8 mouse cellular contexts compared by ENCODE assay signal in genomic region chr10:75277501-75277900, GRCm38 (mm10). TPM values are rescaled to one million over a fixed set of nuclear protein-coding genes. Genes with fewer than 3 reads are reported as not detected.
DNase-seq lines count a peak whose midpoint lies in the region; ATAC-seq lines count a peak whose summit lies in the region.

No protein-coding gene starts in this region.

- H3K9ac ChIP-seq in hindbrain, embryonic 13.5 days, result no peak overlapping the region

- H3K4me3 ChIP-seq in hindbrain, embryonic 13.5 days, result no peak overlapping the region
- no peak overlapping the region for H3K4me3 ChIP-seq in hindbrain, embryonic 10.5 days

- H3K27ac ChIP-seq in hindbrain, embryonic 13.5 days, result no peak overlapping the region
- no peak overlapping the region for H3K27ac ChIP-seq in hindbrain, embryonic 10.5 days

- H3K36me3 ChIP-seq in hindbrain, embryonic 13.5 days, result peaks cover 59% of the 10 kb centered on the region
- peaks cover 76% of the 10 kb centered on the region for H3K36me3 ChIP-seq in hindbrain, embryonic 10.5 days

- H3K27me3 ChIP-seq in hindbrain, embryonic 13.5 days, result no peaks in the 10 kb centered on the region
- H3K27me3 ChIP-seq in hindbrain, embryonic 10.5 days (ENCODE audit: insufficient read depth, poor library complexity, severe bottlenecking), result no peaks in the 10 kb centered on the region

- WGBS in hindbrain, embryonic 13.5 days, result 92% methylated on average over 1 of the region's 1 CpGs
- 68% methylated on average over 1 of the region's 1 CpGs for WGBS in hindbrain, embryonic 10.5 days

- H3K4me2 ChIP-seq in hindbrain, embryonic 13.5 days, result no peak overlapping the region

- H3K9me3 ChIP-seq in hindbrain, embryonic 13.5 days, result no peaks in the 10 kb centered on the region
- H3K9me3 ChIP-seq in hindbrain, embryonic 10.5 days, result no peaks in the 10 kb centered on the region

- 0 out of 2 replicates have a peak, but pooled peaks have one; percentile 28 for ATAC-seq in hindbrain, embryonic 13.5 days (ENCODE audit: low FRiP score)

- no peak for DNase-seq in hindbrain, embryonic 10.5 days (ENCODE audit: low spot score)
- DNase-seq in right cerebral cortex, postnatal 4 days, result peak; percentile 32
- DNase-seq in right cerebral cortex, postnatal 14 days, result no peak
- peak; percentile 20 for DNase-seq in embryo, embryonic 11 days
- DNase-seq in retina, embryonic 14.5 days (ENCODE audit: low spot score), result peak; percentile 45
- DNase-seq in urinary bladder, postnatal 14 days (ENCODE audit: low spot score), result no peak
- DNase-seq in gastrocnemius, postnatal 25 days, result no peak

- no peaks in the 10 kb centered on the region for H3K4me1 ChIP-seq in hindbrain, embryonic 13.5 days (replicated peaks)
- no peaks in the 10 kb centered on the region for H3K4me1 ChIP-seq in hindbrain, embryonic 10.5 days (replicated peaks)

RNA-seq across cellular contexts. Expression of gene Adora2a, which starts 39.2 kb away (rescaled TPM):
- 3.1 and 3.9 TPM in 2 replicates for polyA plus RNA-seq in hindbrain, embryonic 13.5 days (2015; fragmentation: Nextera tagmentation; extraction: Ambion mirVana)
- polyA plus RNA-seq in hindbrain, embryonic 10.5 days (2016; fragmentation: Nextera tagmentation; extraction: Ambion mirVana), result 2.2 and 2.4 TPM in 2 replicates
- total RNA-seq in gastrocnemius, postnatal 25 days (2021), result 1 to 10 TPM; 1.0 to 1.4 TPM

Comparison
In these comparisons a context has a peak if more than half of its experiments do, and no peak if none do; other contexts are left out.
1. DNase-seq: peak in right cerebral cortex, postnatal 4 days (single experiment), embryo, embryonic 11 days (single experiment) and retina, embryonic 14.5 days (single experiment); none in hindbrain, embryonic 10.5 days (single experiment), right cerebral cortex, postnatal 14 days (single experiment), urinary bladder, postnatal 14 days (single experiment) and gastrocnemius, postnatal 25 days (single experiment).